8 mouse cellular contexts compared by ENCODE assay signal in genomic region chr5:125215346-125215929, GRCm38 (mm10). TPM values are rescaled to one million over a fixed set of nuclear protein-coding genes. Genes with fewer than 3 reads are reported as not detected.
DNase-seq lines count a peak whose midpoint lies in the region; ATAC-seq and TF ChIP-seq lines count a peak whose summit lies in the region.

No protein-coding gene starts in this region.

- ATAC-seq in embryonic facial prominence, embryonic 11.5 days (replicated peaks; ENCODE audit: insufficient number of reproducible peaks, low FRiP score, low TSS enrichment, low read depth): no peak
- no peak for ATAC-seq in heart, embryonic 13.5 days (ENCODE audit: extremely low read depth, insufficient number of reproducible peaks, low FRiP score, low TSS enrichment)
- ATAC-seq in kidney, embryonic 15.5 days (replicated peaks; ENCODE audit: low FRiP score): peak; percentile 22; the same call in 1 of the 2 replicates
- ATAC-seq in midbrain, embryonic 14.5 days (ENCODE audit: low FRiP score, low TSS enrichment): peak; percentile 31; the same call in 1 of the 2 replicates
- ATAC-seq in megakaryocyte-erythroid progenitor cell, adult 5-6 weeks (replicated peaks; ENCODE audit: low FRiP score, low TSS enrichment, poor library complexity, severe bottlenecking): no peak

- H3K9me3 ChIP-seq in embryonic facial prominence, embryonic 11.5 days (replicated peaks; ENCODE audit: control insufficient read depth, low read length): no peaks in the 10 kb centered on the region
- no peaks in the 10 kb centered on the region for H3K9me3 ChIP-seq in heart, embryonic 13.5 days
- no peaks in the 10 kb centered on the region for H3K9me3 ChIP-seq in kidney, embryonic 15.5 days (replicated peaks)
- H3K9me3 ChIP-seq in midbrain, embryonic 14.5 days (ENCODE audit: control insufficient read depth, low read length): no peaks in the 10 kb centered on the region

- no peak for TF ChIP-seq POLR2A in spleen, adult 2 months (IDR thresholded peaks at IDR 0.05; ENCODE audit: low read depth, low read length)

- H3K27me3 ChIP-seq in spleen, adult 2 months (ENCODE audit: control insufficient read depth, insufficient read depth, low read length): no peaks in the 10 kb centered on the region
- H3K27me3 ChIP-seq in embryonic facial prominence, embryonic 11.5 days (ENCODE audit: control insufficient read depth, insufficient read depth, low read length): no peaks in the 10 kb centered on the region
- H3K27me3 ChIP-seq in heart, embryonic 13.5 days (replicated peaks): peaks cover 9% of the 10 kb centered on the region; the same call in 1 of the 2 replicates
- peaks cover 6% of the 10 kb centered on the region; the same call in 1 of the 2 replicates for H3K27me3 ChIP-seq in kidney, embryonic 15.5 days
- H3K27me3 ChIP-seq in midbrain, embryonic 14.5 days (ENCODE audit: control insufficient read depth, insufficient read depth, low read length): no peaks in the 10 kb centered on the region

- 0 out of 2 replicates have a peak overlapping the region, but pooled peaks have one; percentile 5 for H3K27ac ChIP-seq in spleen, adult 2 months (ENCODE audit: insufficient read depth, low read length)
- peak overlapping the region; percentile 60; the same call in 1 of the 2 replicates for H3K27ac ChIP-seq in embryonic facial prominence, embryonic 11.5 days (replicated peaks; ENCODE audit: low read depth, low read length)
- peak overlapping the region; percentile 59 for H3K27ac ChIP-seq in heart, embryonic 13.5 days (replicated peaks)
- peak overlapping the region; percentile 57 for H3K27ac ChIP-seq in kidney, embryonic 15.5 days
- peak overlapping the region; percentile 78 for H3K27ac ChIP-seq in midbrain, embryonic 14.5 days (replicated peaks; ENCODE audit: low read depth, low read length)

- no peaks in the 10 kb centered on the region; the same call in 1 of the 2 replicates for H3K4me1 ChIP-seq in spleen, adult 2 months (ENCODE audit: control insufficient read depth, insufficient read depth, insufficient read length)
- peaks cover 8% of the 10 kb centered on the region; the same call in 1 of the 2 replicates for H3K4me1 ChIP-seq in embryonic facial prominence, embryonic 11.5 days (ENCODE audit: control insufficient read depth, insufficient read depth, low read length)
- H3K4me1 ChIP-seq in heart, embryonic 13.5 days: peaks cover 29% of the 10 kb centered on the region
- H3K4me1 ChIP-seq in kidney, embryonic 15.5 days: peaks cover 29% of the 10 kb centered on the region
- H3K4me1 ChIP-seq in midbrain, embryonic 14.5 days (ENCODE audit: control insufficient read depth, insufficient read depth, low read length): peaks cover 17% of the 10 kb centered on the region; the same call in 1 of the 2 replicates

- WGBS in spleen, adult 2 months: 36% methylated on average over 11 of the region's 11 CpGs
- WGBS in embryonic facial prominence, embryonic 11.5 days: 24% methylated on average over 11 of the region's 11 CpGs
- WGBS in heart, embryonic 13.5 days: 27% methylated on average over 11 of the region's 11 CpGs
- WGBS in kidney, embryonic 15.5 days: 20% methylated on average over 11 of the region's 11 CpGs
- WGBS in midbrain, embryonic 14.5 days: 21% methylated on average over 11 of the region's 11 CpGs

- H3K4me3 ChIP-seq in spleen, adult 2 months (ENCODE audit: extremely low read depth, insufficient read depth, insufficient read length): no peak overlapping the region
- H3K4me3 ChIP-seq in embryonic facial prominence, embryonic 11.5 days (ENCODE audit: low read depth, low read length): no peak overlapping the region
- peak overlapping the region; percentile 38 for H3K4me3 ChIP-seq in heart, embryonic 13.5 days
- peak overlapping the region; percentile 25 for H3K4me3 ChIP-seq in kidney, embryonic 15.5 days (replicated peaks)
- H3K4me3 ChIP-seq in midbrain, embryonic 14.5 days (replicated peaks; ENCODE audit: low read depth, low read length): 0 out of 2 replicates have a peak overlapping the region, but pooled peaks have one; percentile 1

- H3K36me3 ChIP-seq in spleen, adult 2 months (ENCODE audit: control insufficient read depth, insufficient read depth, low read length): no peaks in the 10 kb centered on the region
- no peaks in the 10 kb centered on the region for H3K36me3 ChIP-seq in embryonic facial prominence, embryonic 11.5 days (replicated peaks; ENCODE audit: control insufficient read depth, insufficient read depth, low read depth, low read length)
- H3K36me3 ChIP-seq in heart, embryonic 13.5 days: no peaks in the 10 kb centered on the region
- H3K36me3 ChIP-seq in kidney, embryonic 15.5 days: no peaks in the 10 kb centered on the region
- H3K36me3 ChIP-seq in midbrain, embryonic 14.5 days (ENCODE audit: control insufficient read depth, insufficient read depth, low read length): no peaks in the 10 kb centered on the region

- TF ChIP-seq CTCF in spleen, adult 2 months (IDR thresholded peaks at IDR 0.05; ENCODE audit: extremely low read depth, insufficient read depth, insufficient read length, insufficient replicate concordance): no peak

- DNase-seq in spleen, adult 2 months (ENCODE audit: low read depth in 1 of 2, low spot score in 2 of 2): no peak
- DNase-seq in spleen, adult 12 weeks (ENCODE audit: low spot score): no peak
- DNase-seq in embryonic facial prominence, embryonic 11.5 days (ENCODE audit: low spot score): no peak
- DNase-seq in midbrain, embryonic 14.5 days: no peak
- DNase-seq in left cerebral cortex, postnatal 25 days (ENCODE audit: low spot score in 2 of 2): no peak

- peak overlapping the region; percentile 58 for H3K9ac ChIP-seq in embryonic facial prominence, embryonic 11.5 days (replicated peaks; ENCODE audit: low read length)
- H3K9ac ChIP-seq in heart, embryonic 13.5 days: peak overlapping the region; percentile 74
- peak overlapping the region; percentile 36; the same call in 1 of the 2 replicates for H3K9ac ChIP-seq in kidney, embryonic 15.5 days
- H3K9ac ChIP-seq in midbrain, embryonic 14.5 days (replicated peaks; ENCODE audit: low read length): peak overlapping the region; percentile 34; the same call in 1 of the 2 replicates

- H3K4me2 ChIP-seq in embryonic facial prominence, embryonic 11.5 days (ENCODE audit: low read depth, low read length): peak overlapping the region; percentile 40
- H3K4me2 ChIP-seq in heart, embryonic 13.5 days: peak overlapping the region; percentile 66
- peak overlapping the region; percentile 55 for H3K4me2 ChIP-seq in kidney, embryonic 15.5 days
- peak overlapping the region; percentile 45 for H3K4me2 ChIP-seq in midbrain, embryonic 14.5 days (ENCODE audit: low read length)

- intact Hi-C loops in left cerebral cortex, postnatal 25 days (cut with DNase I): loop anchor here (5.0 kb wide), 1 partner anchor 52 kb away; no protein-coding TSS in a partner anchor

RNA-seq across cellular contexts. Expression of gene Ncor2, which starts 36.4 kb away (rescaled TPM):
- polyA plus RNA-seq in spleen, adult 2 months (2012; rRNA removed): 70.1 and 70.5 TPM in 2 replicates
- polyA plus RNA-seq in embryonic facial prominence, embryonic 11.5 days (2014; fragmentation: Nextera tagmentation; extraction: Ambion mirVana): 12.4 and 15.0 TPM in 2 replicates
- 16.5 and 17.0 TPM in 2 replicates for polyA plus RNA-seq in heart, embryonic 13.5 days (2015; fragmentation: Nextera tagmentation; extraction: Ambion mirVana)
- polyA plus RNA-seq in kidney, embryonic 15.5 days (2015; fragmentation: Nextera tagmentation; extraction: Ambion mirVana): 27.5 and 28.8 TPM in 2 replicates
- 23.7 and 24.0 TPM in 2 replicates for polyA plus RNA-seq in midbrain, embryonic 14.5 days (2014; fragmentation: Nextera tagmentation; extraction: Ambion mirVana)
- total RNA-seq in left cerebral cortex, postnatal 25 days (2021): 100 to 1,000 TPM; 183 to 200 TPM
- total RNA-seq in megakaryocyte-erythroid progenitor cell, adult 5-6 weeks (2014; fragmentation: Nextera tagmentation): 48.7 and 54.4 TPM in 2 replicates
- total RNA-seq in megakaryocyte-erythroid progenitor cell, adult 5-6 weeks (2017): 4.8 and 6.7 TPM in 2 replicates

Comparison
In these comparisons a context has a peak if more than half of its experiments do, and no peak if none do; other contexts are left out.
1. H3K27ac ChIP-seq: peak in every context shown above with its lines; median percentile 78 in midbrain, embryonic 14.5 days; 60 in embryonic facial prominence, embryonic 11.5 days; 59 in heart, embryonic 13.5 days; 57 in kidney, embryonic 15.5 days; 5 in spleen, adult 2 months.
2. H3K4me3 ChIP-seq: peak in heart, embryonic 13.5 days (single experiment), kidney, embryonic 15.5 days (single experiment) and midbrain, embryonic 14.5 days (single experiment); none in spleen, adult 2 months (single experiment) and embryonic facial prominence, embryonic 11.5 days (single experiment).
3. ATAC-seq: peak in kidney, embryonic 15.5 days (single experiment) and midbrain, embryonic 14.5 days (single experiment); none in embryonic facial prominence, embryonic 11.5 days (single experiment), heart, embryonic 13.5 days (single experiment) and megakaryocyte-erythroid progenitor cell, adult 5-6 weeks (single experiment).
4. Peak in every context shown above with its lines, with median percentiles within 50 percentile points of each other: H3K4me2 ChIP-seq and H3K9ac ChIP-seq.